Mouse (Mus musculus): ENCODE measurements around the gene Gck.
A peak's percentile ranks its signal among the peaks of the same experiment; 100 is the strongest.
"Not testable (repeated sequence)": the region's sequence is repeated elsewhere in the genome, so short reads cannot be mapped to it uniquely, and the experiment has no call there.

Gck gene

GRCm38 (mm10) chr11:5954965-5955504 is 5.2 kb upstream of the Gck start:
- peak in 1 of 2 experiments; percentile 37 for DNase-seq (ENCODE audit: low spot score in 2 of 2)

GRCm38 (mm10) chr11:5954435-5954834 is 4.6 kb upstream of the Gck start:
- no peak for DNase-seq (ENCODE audit: low spot score in 2 of 2)

GRCm38 (mm10) chr11:5953130-5953765 is 3.4 kb upstream of the Gck start:
- DNase-seq (ENCODE audit: low spot score in 2 of 2) = no peak

GRCm38 (mm10) chr11:5952501-5952900 is 2.6 kb upstream of the Gck start:
- no peak for DNase-seq (ENCODE audit: low spot score in 2 of 2)

DNA sequence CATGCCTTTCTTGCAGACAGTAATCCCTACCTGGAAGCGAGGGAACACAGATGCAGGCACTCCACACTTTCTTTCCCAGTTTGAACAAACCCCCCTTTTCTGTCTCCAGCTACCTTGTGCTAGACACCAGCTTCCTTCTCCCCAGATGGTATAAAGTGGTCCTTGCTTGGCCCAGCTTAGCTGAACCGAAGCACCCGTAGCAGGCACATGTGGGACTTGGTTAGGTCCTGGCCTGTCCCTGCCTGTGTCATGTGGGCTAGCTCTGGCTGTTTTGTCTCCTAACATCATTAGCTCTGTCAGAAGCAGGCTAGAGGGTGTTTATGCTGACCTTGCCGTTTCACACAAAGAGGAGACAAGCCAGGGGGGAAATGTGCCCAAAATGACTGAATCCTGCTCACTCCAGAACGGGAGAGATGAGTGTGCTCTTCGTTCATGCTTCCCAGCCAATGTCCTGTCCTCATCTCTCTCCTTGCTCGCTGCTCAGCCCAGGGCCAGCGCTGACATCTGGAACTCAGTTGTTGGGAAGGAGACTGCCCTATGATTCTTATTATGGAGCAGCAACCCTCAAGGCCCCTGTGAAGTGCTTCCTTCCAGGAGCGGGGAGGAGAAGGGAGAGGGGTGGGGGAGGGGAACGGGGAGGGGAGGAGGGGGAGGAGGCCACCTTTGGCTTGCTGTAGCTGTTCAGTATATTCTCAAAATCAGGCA is 1.2 kb downstream of the Gck start:
- no peak for DNase-seq (ENCODE audit: low spot score in 2 of 2)

- DNase-seq (ENCODE audit: low spot score in 2 of 2) = no peak
Observed at GRCm38 (mm10) chr11:5947796-5948195, 2.1 kb downstream of the Gck start.

- DNase-seq (ENCODE audit: low spot score in 2 of 2) = no peak
Observed at GRCm38 (mm10) chr11:5945096-5945495, 4.8 kb downstream of the Gck start.

- DNase-seq (ENCODE audit: low spot score in 2 of 2) = no peak
Observed at GRCm38 (mm10) chr11:5942966-5943365, 6.9 kb downstream of the Gck start.

DNA sequence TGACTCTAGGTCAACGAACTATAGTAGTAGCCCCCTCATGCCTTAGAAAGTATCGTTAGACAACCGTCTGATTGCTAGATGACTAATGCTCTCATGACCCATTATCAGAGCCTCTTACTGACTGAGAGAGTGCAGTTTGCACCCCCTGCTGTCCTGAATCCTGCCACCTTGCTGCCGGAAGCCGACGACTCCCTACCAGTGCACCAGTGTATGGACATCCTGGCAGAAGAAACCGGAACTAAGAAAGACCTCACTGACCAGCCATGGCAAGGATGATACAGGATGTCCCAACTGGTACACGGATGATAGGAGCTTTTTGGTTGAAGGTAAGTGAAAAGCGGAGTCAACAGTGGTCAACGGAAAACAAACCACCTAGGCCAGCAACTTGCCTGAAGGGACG is 15.3 kb downstream of the Gck start:
- not testable (repeated sequence) for DNase-seq (ENCODE audit: low spot score in 2 of 2)

GRCm38 (mm10) chr11:5931947-5932346 is 17.9 kb downstream of the Gck start:
- DNase-seq (ENCODE audit: low spot score in 2 of 2) = not testable (repeated sequence)

GRCm38 (mm10) chr11:5930578-5930977 is 19.3 kb downstream of the Gck start:
- DNase-seq (ENCODE audit: low spot score in 2 of 2) = no peak

- no peak for DNase-seq (ENCODE audit: low spot score in 2 of 2)
Observed at GRCm38 (mm10) chr11:5926696-5927220, 23.1 kb downstream of the Gck start.

DNA sequence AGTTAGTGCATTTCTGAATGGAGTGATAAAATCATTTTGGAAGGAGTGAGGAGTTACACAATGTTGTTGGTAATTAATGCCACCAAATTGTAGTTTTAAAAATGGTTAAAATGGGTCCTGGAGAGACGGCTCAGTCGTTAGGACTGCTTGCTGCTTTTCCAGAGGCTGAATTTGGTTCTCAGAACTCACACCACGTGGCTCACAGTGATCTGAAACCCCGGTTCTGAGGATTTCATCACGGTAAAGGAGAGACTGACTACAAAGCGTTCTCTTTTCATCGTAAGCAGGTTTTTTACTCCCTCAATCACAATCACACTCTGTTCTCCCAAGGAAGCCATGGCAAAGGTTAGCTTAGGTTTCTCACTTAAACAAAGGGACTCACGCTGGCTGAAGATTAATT is 25.2 kb downstream of the Gck start:
- no peak for DNase-seq (ENCODE audit: low spot score in 2 of 2)

DNA sequence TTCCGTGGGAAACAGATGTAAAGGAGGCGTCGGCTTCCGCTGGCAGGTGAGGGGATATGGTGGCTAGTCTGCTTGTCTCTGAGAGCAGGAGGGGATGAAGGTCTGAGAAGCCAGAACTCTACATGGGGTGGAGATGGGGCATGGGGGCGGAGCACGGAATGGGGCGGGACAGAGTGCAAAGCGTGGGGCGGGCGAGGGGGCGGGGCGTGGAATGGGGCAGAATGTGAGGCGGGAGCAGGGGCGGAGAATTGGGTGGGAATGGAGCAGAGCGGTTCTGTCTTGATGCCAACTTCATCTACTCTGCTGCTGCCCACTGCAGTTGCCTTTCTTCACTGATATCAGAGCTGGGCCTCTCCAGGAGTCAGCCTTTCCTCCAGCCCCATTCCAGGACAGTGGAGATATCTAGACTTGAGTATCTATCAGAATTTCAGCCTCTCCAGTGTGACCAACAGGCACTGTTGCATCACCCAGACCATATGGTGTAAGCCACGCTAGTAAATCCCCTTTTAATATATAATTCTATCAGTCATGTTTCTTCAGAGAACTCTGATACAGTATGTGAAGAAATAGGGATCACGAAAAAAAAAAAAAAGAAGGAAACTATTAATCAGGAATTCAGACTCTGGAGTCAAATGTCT is 29.4 kb downstream of the Gck start:
- no peak for DNase-seq (ENCODE audit: low spot score in 2 of 2)

GRCm38 (mm10) chr11:5919606-5920005 is 30.3 kb downstream of the Gck start:
- no peak for DNase-seq (ENCODE audit: low spot score in 2 of 2)

DNA sequence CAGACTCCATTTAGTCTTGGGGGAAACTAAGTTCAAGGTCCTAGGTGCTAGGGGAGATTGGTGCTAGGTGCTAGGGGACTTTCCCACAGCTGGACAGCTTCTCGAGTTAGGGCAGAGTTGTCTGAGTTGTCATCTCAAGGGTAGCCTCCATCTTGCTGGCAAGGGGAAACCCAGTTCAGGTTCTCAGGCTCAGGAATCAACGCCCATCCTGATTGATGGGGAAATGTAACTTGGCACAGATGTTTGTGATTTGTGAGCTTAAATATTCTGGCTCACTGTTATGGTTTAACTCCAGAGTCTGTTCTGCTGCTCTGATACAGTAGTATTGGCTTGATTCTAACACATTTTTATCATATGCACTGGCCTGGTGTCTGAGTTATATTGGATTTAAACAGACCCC is 31.8 kb downstream of the Gck start:
- DNase-seq (ENCODE audit: low spot score in 2 of 2) = no peak

DNA sequence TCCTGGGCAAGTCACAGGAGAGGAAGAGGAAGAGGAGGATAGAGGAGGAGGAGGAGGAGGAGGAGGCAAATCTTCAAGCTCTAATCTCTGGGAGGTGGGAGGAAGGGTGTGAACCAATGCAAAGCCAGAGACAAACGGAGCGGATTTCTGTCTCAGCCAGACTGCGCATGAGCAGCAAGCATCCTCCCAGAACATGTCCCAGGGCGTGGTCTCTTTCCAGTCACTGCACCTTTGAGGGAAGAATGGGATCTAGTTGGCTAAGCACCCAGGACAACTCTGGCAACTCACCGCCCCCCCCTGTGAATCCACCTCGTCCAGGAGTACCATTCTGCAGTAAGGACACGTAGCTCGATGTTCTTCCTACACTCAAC is 33.7 kb downstream of the Gck start:
- DNase-seq (ENCODE audit: low spot score in 2 of 2) = no peak

DNA sequence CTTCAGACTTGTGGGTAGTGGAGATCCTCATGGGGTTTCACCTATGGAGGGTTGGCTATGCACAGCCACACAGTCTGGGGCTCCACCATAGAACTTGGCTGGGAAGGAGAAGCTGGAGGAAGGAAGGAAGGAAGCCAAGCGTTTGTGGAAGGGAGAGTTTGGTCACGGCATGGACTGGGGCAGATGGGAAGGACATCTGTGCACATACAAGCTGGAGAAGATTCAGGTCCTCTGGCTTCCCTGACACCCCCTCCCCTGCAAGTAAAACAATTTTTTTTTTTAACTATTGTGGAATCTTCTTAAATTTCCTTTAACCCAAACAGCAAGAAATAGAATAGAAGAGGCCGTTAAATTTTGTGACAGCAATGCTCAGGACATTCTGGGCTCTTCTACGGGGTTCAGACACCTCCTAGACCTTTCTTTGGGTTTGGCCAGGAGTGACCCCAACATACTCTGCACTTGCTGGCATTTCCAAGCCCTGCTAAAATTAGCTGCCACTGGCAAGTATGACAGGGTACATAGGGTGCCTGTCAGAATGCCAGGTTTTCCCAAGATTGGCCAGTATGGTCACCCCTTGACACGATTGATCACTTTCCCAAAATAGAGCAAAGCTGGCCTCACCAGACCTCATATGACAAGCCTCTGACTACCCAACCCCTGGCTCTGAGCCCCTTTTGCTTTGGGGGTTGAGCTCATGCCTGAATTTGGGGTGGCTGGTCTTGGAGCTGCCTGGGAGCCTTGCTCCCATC is 34.3 kb downstream of the Gck start:
- DNase-seq (ENCODE audit: low spot score in 2 of 2) = no peak

GRCm38 (mm10) chr11:5914940-5915339 is 34.9 kb downstream of the Gck start:
- no peak for DNase-seq (ENCODE audit: low spot score in 2 of 2)

GRCm38 (mm10) chr11:5913936-5914335 is 35.9 kb downstream of the Gck start:
- DNase-seq (ENCODE audit: low spot score in 2 of 2) = no peak

DNA sequence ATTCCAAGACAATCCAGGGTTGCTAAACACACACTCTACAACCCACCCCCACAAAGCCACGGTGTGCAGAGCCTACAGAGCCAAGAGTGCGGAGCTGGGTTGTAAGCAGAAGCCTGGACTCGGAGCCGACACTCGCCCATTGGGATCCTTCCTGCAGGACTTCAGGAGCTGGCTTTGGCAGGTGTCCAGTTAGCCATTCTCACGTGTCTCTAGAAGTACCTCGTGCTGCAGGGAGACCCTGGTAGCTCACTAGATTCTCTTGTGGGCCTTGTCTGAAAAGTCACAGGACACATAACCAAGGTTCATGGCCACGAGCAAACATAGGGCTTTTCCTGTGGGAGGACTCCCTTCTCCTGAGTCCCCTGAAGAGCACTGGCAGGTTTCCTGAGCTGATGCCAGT is 36.6 kb downstream of the Gck start:
- DNase-seq (ENCODE audit: low spot score in 2 of 2) = no peak

DNA sequence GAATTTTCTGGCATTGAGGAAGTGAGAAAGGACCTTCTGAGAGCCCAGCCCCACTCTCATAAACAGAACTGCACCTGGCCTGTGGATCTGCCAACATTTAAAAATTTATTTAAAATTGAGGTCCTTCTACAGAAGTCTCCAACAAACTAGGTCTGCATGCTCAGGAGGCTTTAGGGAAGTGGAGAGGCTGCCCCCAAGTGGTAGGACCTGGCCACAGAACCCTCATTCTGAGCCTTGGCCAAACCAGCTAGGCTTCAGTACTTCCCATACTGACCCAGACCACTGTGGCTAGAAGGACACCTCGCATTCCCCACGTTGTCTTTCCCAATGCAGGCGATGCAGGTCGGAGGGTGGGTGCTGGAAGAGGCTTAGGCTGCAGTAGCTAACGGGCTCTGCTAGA is 37.2 kb downstream of the Gck start:
- DNase-seq (ENCODE audit: low spot score in 2 of 2) = peak in 1 of 2 experiments; percentile 42
